Mouse (Mus musculus): Measurements from ENCODE around the gene Rasgrf2. TPM values are rescaled to one million over a fixed set of nuclear protein-coding genes. Genes with fewer than 3 reads are reported as not detected.

Gene Rasgrf2
- total and polyA plus RNA-seq, 3 experiments: not detected

DNA sequence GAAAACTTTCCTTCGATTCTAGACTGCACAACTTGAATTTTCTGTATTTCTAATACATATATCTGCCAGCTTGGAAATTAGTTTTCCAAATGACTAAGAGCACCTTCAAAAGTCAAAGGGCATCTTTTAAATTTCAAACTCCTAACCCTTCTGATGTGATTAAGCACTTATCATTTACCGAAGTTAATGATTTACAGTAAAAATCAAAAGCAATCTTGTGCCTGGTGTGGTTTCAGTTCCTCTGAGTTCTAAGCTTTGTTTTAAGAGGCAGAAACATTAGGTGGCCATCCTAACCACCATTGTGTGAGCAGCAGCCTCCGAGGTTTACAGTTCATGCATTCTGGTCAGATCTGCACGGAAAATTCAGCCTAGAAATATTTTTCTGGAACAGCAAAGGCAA is 1.6 kb downstream of the Rasgrf2 start:
- DNase-seq (ENCODE audit: low read depth, low spot score): no peak
- Histone ChIP-seq H3K79me2 (ENCODE audit: control insufficient read depth, insufficient read depth, low read length, poor library complexity) (no peaks in the 10 kb centered on the region), H3K4me1 (ENCODE audit: control insufficient read depth in 1 of 2, insufficient read depth in 2 of 2, low read length in 2 of 2) (no peaks in the 10 kb centered on the region), H3K9ac (ENCODE audit: control insufficient read depth, low read depth, low read length, poor library complexity, severe bottlenecking) (no peak overlapping the region), H3K4me3 (ENCODE audit: control insufficient read depth in 1 of 2, insufficient read depth in 1 of 2, low read depth in 2 of 2, low read length in 2 of 2) (no peak overlapping the region), H3K27me3 (ENCODE audit: control insufficient read depth in 1 of 2, insufficient read depth in 2 of 2, low read length in 2 of 2) (no peaks in the 10 kb centered on the region), H3K9me3 (replicated peaks; ENCODE audit: insufficient read depth, low read length) (no peaks in the 10 kb centered on the region), H3K27ac (ENCODE audit: control insufficient read depth, low read depth, low read length) (no peak overlapping the region), H3K36me3 (ENCODE audit: control insufficient read depth in 1 of 2, insufficient read depth in 2 of 2, low read length in 2 of 2) (no peaks in the 10 kb centered on the region)
- TF ChIP-seq ETS1 (IDR thresholded peaks at IDR 0.05; ENCODE audit: low read depth, low read length): no peak
- no peak for TF ChIP-seq MYC (IDR thresholded peaks at IDR 0.05; ENCODE audit: low read depth, low read length)
- no peak for TF ChIP-seq SMC3 (IDR thresholded peaks at IDR 0.05; ENCODE audit: low read depth, low read length)
- TF ChIP-seq TBP (IDR thresholded peaks at IDR 0.05; ENCODE audit: low read depth, low read length): no peak

DNA sequence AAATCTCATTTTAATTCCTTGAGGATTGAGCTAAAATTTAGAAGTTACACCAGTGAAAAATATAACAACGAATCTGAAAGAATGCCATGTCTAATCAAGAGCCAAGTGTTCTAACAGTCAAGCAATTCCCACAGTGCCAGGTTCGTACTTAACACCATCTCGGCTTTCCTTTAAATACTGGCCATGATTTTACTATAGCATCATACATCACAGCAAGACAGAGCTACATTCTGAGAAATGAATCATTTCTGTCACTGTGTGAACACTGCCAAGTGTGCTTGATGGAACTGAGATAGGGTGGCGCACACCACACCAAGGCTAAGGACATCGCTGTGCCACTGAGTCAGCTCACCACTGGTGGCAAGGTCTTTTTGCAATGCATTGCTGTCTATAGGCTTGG is 5.6 kb downstream of the Rasgrf2 start:
- Histone ChIP-seq H3K27me3 (ENCODE audit: control insufficient read depth in 1 of 2, insufficient read depth in 2 of 2, low read length in 2 of 2) (no peaks in the 10 kb centered on the region), H3K36me3 (ENCODE audit: control insufficient read depth in 1 of 2, insufficient read depth in 2 of 2, low read length in 2 of 2) (no peaks in the 10 kb centered on the region), H3K9ac (ENCODE audit: control insufficient read depth, low read depth, low read length, poor library complexity, severe bottlenecking) (no peak overlapping the region), H3K9me3 (replicated peaks; ENCODE audit: insufficient read depth, low read length) (no peaks in the 10 kb centered on the region), H3K79me2 (ENCODE audit: control insufficient read depth, insufficient read depth, low read length, poor library complexity) (no peaks in the 10 kb centered on the region), H3K4me1 (ENCODE audit: control insufficient read depth in 1 of 2, insufficient read depth in 2 of 2, low read length in 2 of 2) (no peaks in the 10 kb centered on the region), H3K27ac (ENCODE audit: control insufficient read depth, low read depth, low read length) (no peak overlapping the region), H3K4me3 (ENCODE audit: control insufficient read depth in 1 of 2, insufficient read depth in 1 of 2, low read depth in 2 of 2, low read length in 2 of 2) (no peak overlapping the region)
- DNase-seq (ENCODE audit: low read depth, low spot score): no peak
- TF ChIP-seq TCF12 (IDR thresholded peaks at IDR 0.05; ENCODE audit: low read depth, low read length) (no peak), ETS1 (IDR thresholded peaks at IDR 0.05; ENCODE audit: low read depth, low read length) (no peak), MYC (IDR thresholded peaks at IDR 0.05; ENCODE audit: low read depth, low read length) (no peak), MXI1 (IDR thresholded peaks at IDR 0.05; ENCODE audit: low read depth, low read length) (no peak), ZC3H11A (IDR thresholded peaks at IDR 0.05; ENCODE audit: low read depth, low read length) (no peak), MYB (IDR thresholded peaks at IDR 0.05; ENCODE audit: low read depth, low read length) (no peak), TBP (IDR thresholded peaks at IDR 0.05; ENCODE audit: low read depth, low read length) (no peak), TAL1 (IDR thresholded peaks at IDR 0.05; ENCODE audit: low read length) (no peak), CTCF (IDR thresholded peaks at IDR 0.05 in 2 of 3, conservative IDR thresholded peaks at IDR 0.05 in 1 of 3; ENCODE audit: control insufficient read depth in 1 of 3, insufficient read depth in 1 of 3, low read depth in 2 of 3, low read length in 3 of 3, poor library complexity in 1 of 3, severe bottlenecking in 1 of 3) (no peak), ZMIZ1 (IDR thresholded peaks at IDR 0.05; ENCODE audit: low read depth, low read length) (no peak), KAT2A (conservative IDR thresholded peaks at IDR 0.05; ENCODE audit: low read depth, low read length) (no peak), MEF2A (IDR thresholded peaks at IDR 0.05; ENCODE audit: extremely low read depth, insufficient replicate concordance, low read depth, low read length, poor library complexity, severe bottlenecking) (no peak), POLR2A (IDR thresholded peaks at IDR 0.05; ENCODE audit: control insufficient read depth in 1 of 2, insufficient read depth in 1 of 2, low read depth in 1 of 2, low read length in 2 of 2, poor library complexity in 1 of 2) (no peak), MAZ (IDR thresholded peaks at IDR 0.05; ENCODE audit: low read depth, low read length) (no peak), SMC3 (IDR thresholded peaks at IDR 0.05; ENCODE audit: low read depth, low read length) (no peak), SIN3A (IDR thresholded peaks at IDR 0.05; ENCODE audit: low read length) (no peak), BHLHE40 (IDR thresholded peaks at IDR 0.05; ENCODE audit: borderline replicate concordance, low read depth, low read length) (no peak)
